Mouse (Mus musculus) megakaryocyte, embryonic 14.5 days (primary cell): Measurements from ENCODE around the gene Cmc1.

Experiments
- FLI1 ChIP-seq: IDR thresholded peaks from 2 replicates; pipeline ENCODE4 v1.6.1; 2012; ENCODE audit warnings: low read length, inconsistent platforms, mixed read lengths
- GATA1 ChIP-seq: IDR thresholded peaks from 3 replicates; pipeline ENCODE4 v1.6.1; 2012; ENCODE audit warnings: mixed read lengths, low read length, inconsistent platforms, borderline replicate concordance

DNA sequence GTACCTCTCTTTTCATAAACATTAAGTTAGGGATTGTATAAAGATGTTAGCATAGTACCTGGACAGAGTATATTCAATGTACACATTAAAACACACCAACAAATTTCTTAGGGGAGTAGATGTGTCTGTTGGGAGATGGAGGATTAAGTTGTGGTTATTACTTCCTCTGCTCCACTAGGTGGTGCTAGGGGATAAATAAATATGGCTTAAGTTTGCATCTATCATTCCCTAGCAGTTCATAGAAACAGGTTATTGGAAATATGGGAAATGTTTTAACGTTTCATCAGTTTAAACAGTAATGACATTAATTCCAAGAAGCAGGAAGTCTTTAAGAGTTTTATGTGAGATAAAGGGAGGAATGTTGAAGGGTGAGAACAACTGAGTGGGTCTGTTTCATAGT is 96.7 kb downstream of the Cmc1 start:
- TF ChIP-seq GATA1 (no peak), FLI1 (no peak)
